Mouse (Mus musculus) forebrain, embryonic 15.5 days (tissue): Measurements from ENCODE around the gene Ube2d3. TPM values are rescaled to one million over a fixed set of nuclear protein-coding genes. Genes with fewer than 3 reads are reported as not detected.

ENCODE experiments used
- polyA plus RNA-seq: library from polyadenylated mRNA; unstranded; fragments of >200 nt; fragmentation: Nextera tagmentation; extraction: Ambion mirVana; gene quantifications from 2 replicates; pipeline ENCODE4 v1.2.1, GENCODE M21; 2015

Ube2d3 gene
- polyA plus RNA-seq, 1 experiment from 2014 or later = 384 TPM

Other genes with a start within 250 kb of the Ube2d3 start
- 12.6 and 14.6 TPM in 2 replicates for gene Cenpe, start 225.6 kb upstream of the Ube2d3 start, polyA plus RNA-seq
- gene Bdh2, start 156.9 kb upstream of the Ube2d3 start, polyA plus RNA-seq = 2.1 and 3.7 TPM in 2 replicates
- 0.60 and 1.3 TPM in 2 replicates for gene Slc9b2, start 130.4 kb upstream of the Ube2d3 start, polyA plus RNA-seq
- gene Slc9b1, start 90.1 kb upstream of the Ube2d3 start, polyA plus RNA-seq = 0.18 and 0.24 TPM in 2 replicates
- 65.4 and 71.4 TPM in 2 replicates for gene Cisd2, start 14.2 kb upstream of the Ube2d3 start, polyA plus RNA-seq
- gene Manba, start 47.5 kb downstream of the Ube2d3 start, polyA plus RNA-seq = 3.3 and 3.9 TPM in 2 replicates